Mouse (Mus musculus) heart, adult 2 months (tissue): ENCODE results near the gene Fbln1.
A peak's percentile ranks its signal among the peaks of the same experiment; 100 is the strongest.

Experiments
- CTCF ChIP-seq: fragments of 200-600 bp; IDR thresholded peaks from 2 replicates; pipeline ENCODE4 v1.8.1; 2022; ENCODE audit warnings: antibody characterized with exemption, mild to moderate bottlenecking, moderate library complexity
- EP300 ChIP-seq: fragments of 200-500 bp; IDR thresholded peaks from 2 replicates; pipeline ENCODE4 v1.6.1; 2011; ENCODE audit warnings: low read depth, low read length, control low read depth; ENCODE audit not compliant: insufficient read depth
- POLR2A ChIP-seq: fragments of 200-500 bp; IDR thresholded peaks from 2 replicates; pipeline ENCODE4 v1.6.1; 2011; ENCODE audit warnings: mild to moderate bottlenecking, low read depth, low read length, control low read depth; ENCODE audit not compliant: insufficient read depth

- TF ChIP-seq POLR2A = no peak
- TF ChIP-seq EP300 = 0 out of 2 replicates have a peak, but pooled peaks have one; percentile 47
- peak; percentile 81 for TF ChIP-seq CTCF
Observed at GRCm38 (mm10) chr15:85249252-85249651, 43.5 kb downstream of the Fbln1 start.
